Mouse (Mus musculus) ES-E14 (cell line): ENCODE measurements around the gene Strn4.

Experiments used
- CHD2 ChIP-seq: IDR thresholded peaks from 2 replicates; pipeline ENCODE4 v1.6.1; 2014; ENCODE audit warnings: mild to moderate bottlenecking, low read depth, low read length, inconsistent platforms
- MAFK ChIP-seq: IDR thresholded peaks from 2 replicates; pipeline ENCODE4 v1.6.1; 2014; ENCODE audit warnings: mild to moderate bottlenecking, low read depth, low read length, inconsistent platforms; ENCODE audit not compliant: insufficient read depth
- ZNF384 ChIP-seq: IDR thresholded peaks from 2 replicates; pipeline ENCODE4 v1.6.1; 2012; ENCODE audit warnings: low read depth, low read length, inconsistent platforms

- TF ChIP-seq MAFK (no peak), ZNF384 (no peak), CHD2 (no peak)
Measured at GRCm38 (mm10) chr7:16821091-16821490, 5.4 kb downstream of the Strn4 start.
